Mouse (Mus musculus) inflammation-experienced regulatory T-cells (primary cell): ENCODE data around the gene Kyat1. TPM values are rescaled to one million over a fixed set of nuclear protein-coding genes. Genes with fewer than 3 reads are reported as not detected.

Experiments
- polyA plus RNA-seq, 2 experiments: library from polyadenylated mRNA; unstranded; fragments of 100-300 nt; shearing (Covaris generic); gene quantifications; one replicate each; pipeline ENCODE4 v1.2.1; 2017

Gene Kyat1
- 10 to 100 TPM; 11.3 to 15.4 TPM for polyA plus RNA-seq

GRCm38 (mm10) chr2:30205629-30206357, at the start of gene Kyat1:
Gene Kyat1, minus strand, starts transcription at chr2:30205847.

DNA sequence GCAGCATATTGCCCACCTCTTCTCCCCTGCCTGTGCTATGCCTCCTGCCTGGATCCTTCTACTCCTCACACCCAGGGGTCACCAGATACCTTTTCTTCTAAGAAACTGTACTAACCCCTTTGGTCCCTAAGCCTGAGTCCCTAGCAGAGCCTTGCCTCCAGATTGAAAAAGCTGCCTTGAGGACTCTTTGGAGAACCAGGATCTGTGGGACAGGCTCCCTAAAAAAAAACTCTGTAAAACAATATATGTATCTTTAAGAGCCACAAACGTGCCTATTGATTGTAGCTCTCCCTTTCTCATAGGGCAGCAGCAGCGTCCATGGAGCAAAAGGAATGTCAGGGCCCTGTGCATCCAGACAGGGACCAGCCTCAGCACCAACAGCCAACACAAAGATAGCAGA, 34.6 kb upstream of the Kyat1 start, which contains the start of gene Gm28035:
TSS of gene Gm28035 (plus strand) at position 301 of the 400 bp plus-strand sequence.

GRCm38 (mm10) chr2:30237199-30237880, 31.7 kb upstream of the Kyat1 start, which contains the start of gene Lrrc8a:
Gene Lrrc8a, plus strand, starts transcription at chr2:30237715.

GRCm38 (mm10) chr2:30177700-30178675, 27.7 kb downstream of the Kyat1 start, which contains the start of gene Spout1:
Gene Spout1, minus strand, starts transcription at chr2:30178459.

GRCm38 (mm10) chr2:30171371-30171996, 34.2 kb downstream of the Kyat1 start, which contains the start of gene Endog:
Gene Endog, plus strand, starts transcription at chr2:30171493.

Other genes with a start within 250 kb of the Kyat1 start
- gene Sptan1, start 240.3 kb downstream of the Kyat1 start, polyA plus RNA-seq = 100 to 1,000 TPM in 1 of 2 experiments, 10 to 100 TPM in 1; 97.2 to 109 TPM
- gene Wdr34, start 157.0 kb downstream of the Kyat1 start, polyA plus RNA-seq = 1 to 10 TPM in 1 of 2 experiments, under 1 TPM in 1; 0.44 to 1.6 TPM
- gene Set, start 148.5 kb downstream of the Kyat1 start, polyA plus RNA-seq = 100 to 1,000 TPM; 308 to 332 TPM
- gene Pkn3, start 128.2 kb downstream of the Kyat1 start, polyA plus RNA-seq = 1 to 10 TPM in 1 of 2 experiments, under 1 TPM in 1; 0.95 to 1.0 TPM
- gene Zdhhc12, start 112.2 kb downstream of the Kyat1 start, polyA plus RNA-seq = 10 to 100 TPM; 23.8 to 24.7 TPM
- 10 to 100 TPM; 56.8 to 63.1 TPM for gene Zer1, start 81.3 kb downstream of the Kyat1 start, polyA plus RNA-seq
- gene Tbc1d13, start 72.1 kb downstream of the Kyat1 start, polyA plus RNA-seq = 1 to 10 TPM; 8.0 to 8.5 TPM
- gene Endog, start 34.4 kb downstream of the Kyat1 start, polyA plus RNA-seq = 10 to 100 TPM; 21.3 to 22.8 TPM
- 10 to 100 TPM; 45.4 to 58.7 TPM for gene Spout1, start 27.4 kb downstream of the Kyat1 start, polyA plus RNA-seq
- gene Lrrc8a, start 31.9 kb upstream of the Kyat1 start, polyA plus RNA-seq = 1 to 10 TPM; 6.3 to 8.7 TPM
- 1 to 10 TPM; 4.0 to 5.9 TPM for gene Gm28035, start 34.7 kb upstream of the Kyat1 start, polyA plus RNA-seq
- 1 to 10 TPM; 4.3 to 5.8 TPM for gene Phyhd1, start 60.4 kb upstream of the Kyat1 start, polyA plus RNA-seq
- not detected for gene Gm28038, start 75.2 kb upstream of the Kyat1 start, polyA plus RNA-seq
- gene Dolk, start 80.5 kb upstream of the Kyat1 start, polyA plus RNA-seq = 10 to 100 TPM; 14.8 to 16.7 TPM
- 10 to 100 TPM; 15.6 to 19.4 TPM for gene Nup188, start 80.5 kb upstream of the Kyat1 start, polyA plus RNA-seq
- gene Sh3glb2, start 153.5 kb upstream of the Kyat1 start, polyA plus RNA-seq = 100 to 1,000 TPM; 134 to 153 TPM
- gene Miga2, start 158.4 kb upstream of the Kyat1 start, polyA plus RNA-seq = 10 to 100 TPM; 11.5 to 12.3 TPM
- 10 to 100 TPM; 28.2 to 49.9 TPM for gene Dolpp1, start 186.4 kb upstream of the Kyat1 start, polyA plus RNA-seq
- 10 to 100 TPM in 1 of 2 experiments, 1 to 10 TPM in 1; 6.1 to 10.7 TPM for gene Crat, start 210.0 kb upstream of the Kyat1 start, polyA plus RNA-seq
- gene Ptpa, start 210.2 kb upstream of the Kyat1 start, polyA plus RNA-seq = 100 to 1,000 TPM in 1 of 2 experiments, 10 to 100 TPM in 1; 96.0 to 101 TPM